Mouse (Mus musculus): ENCODE data around the gene Elmod1. TPM values are rescaled to one million over a fixed set of nuclear protein-coding genes. Genes with fewer than 3 reads are reported as not detected.
"Not testable (repeated sequence)": the region's sequence is repeated elsewhere in the genome, so short reads cannot be mapped to it uniquely, and the experiment has no call there.

Gene Elmod1
- polyA plus RNA-seq (2015; fragmentation: Nextera tagmentation; extraction: Ambion mirVana): 17.9 and 22.6 TPM in 2 replicates

DNA sequence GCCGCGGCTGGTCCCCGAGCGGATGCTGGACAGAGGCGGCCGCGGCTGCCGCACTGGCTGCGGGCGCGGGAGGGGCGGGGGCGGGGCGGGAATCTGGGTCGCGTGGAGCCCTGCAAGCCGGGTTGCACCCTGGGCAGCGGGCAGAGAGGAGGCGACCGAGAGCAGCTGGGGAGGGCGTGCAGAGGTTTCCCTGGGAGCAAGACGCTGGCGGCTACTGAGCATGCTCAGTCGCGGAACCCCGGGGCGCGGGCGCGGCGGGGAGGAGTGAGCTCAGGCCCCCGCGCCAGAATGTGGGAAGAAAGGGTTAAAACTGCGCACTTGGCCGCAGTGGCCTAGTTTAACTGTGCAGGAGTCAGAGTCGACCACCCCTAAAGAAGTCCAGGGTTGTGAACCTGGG, at the start of gene Elmod1:
Gene Elmod1 (minus strand): TSS at position 180 of the 397 bp plus-strand sequence.
- Histone ChIP-seq H3K27me3 (replicated peaks) (no peaks in the 10 kb centered on the region), H3K4me3 (peak within 1 kb of the TSS; percentile 84), H3K9me3 (no peaks in the 10 kb centered on the region), H3K4me2 (peak within 1 kb of the TSS; percentile 85), H3K9ac (peak within 1 kb of the TSS; percentile 88), H3K4me1 (peaks cover 8% of the 10 kb centered on the region; the same call in 1 of the 2 replicates), H3K36me3 (replicated peaks) (no peaks in the 10 kb centered on the region), H3K27ac (peak within 1 kb of the TSS; percentile 90)
- ATAC-seq (replicated peaks): peak; percentile 94
- 1% methylated on average over 36 of the region's 36 CpGs for WGBS

DNA sequence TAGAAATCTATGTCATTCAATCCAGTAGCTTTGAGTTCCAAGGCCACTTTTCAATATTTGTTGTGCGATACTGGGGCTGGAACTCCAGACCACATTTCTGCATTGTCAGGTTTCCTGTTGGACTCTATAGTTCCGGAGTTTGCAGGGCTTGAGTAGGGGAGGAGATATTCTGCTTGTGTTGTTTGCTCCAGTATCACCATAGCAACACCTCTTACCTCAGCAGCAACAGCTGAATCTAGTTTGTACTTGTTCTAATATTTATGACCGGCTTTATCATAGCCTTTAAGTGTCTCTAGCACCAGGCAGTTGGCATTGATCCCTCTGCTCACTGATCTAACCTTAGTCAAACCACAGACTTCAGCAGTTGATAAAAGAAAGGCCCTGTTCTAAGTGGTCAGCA, 47.7 kb upstream of the Elmod1 start:
- WGBS: 77% methylated on average over 3 of the region's 3 CpGs
- H3K27me3 ChIP-seq (replicated peaks): no peaks in the 10 kb centered on the region
- no peak overlapping the region for H3K4me2 ChIP-seq
- no peaks in the 10 kb centered on the region for H3K9me3 ChIP-seq
- no peak for ATAC-seq (replicated peaks)
- H3K36me3 ChIP-seq (replicated peaks): no peaks in the 10 kb centered on the region
- H3K4me3 ChIP-seq: no peak overlapping the region
- no peaks in the 10 kb centered on the region for H3K4me1 ChIP-seq
- no peak overlapping the region for H3K27ac ChIP-seq
- H3K9ac ChIP-seq: no peak overlapping the region

DNA sequence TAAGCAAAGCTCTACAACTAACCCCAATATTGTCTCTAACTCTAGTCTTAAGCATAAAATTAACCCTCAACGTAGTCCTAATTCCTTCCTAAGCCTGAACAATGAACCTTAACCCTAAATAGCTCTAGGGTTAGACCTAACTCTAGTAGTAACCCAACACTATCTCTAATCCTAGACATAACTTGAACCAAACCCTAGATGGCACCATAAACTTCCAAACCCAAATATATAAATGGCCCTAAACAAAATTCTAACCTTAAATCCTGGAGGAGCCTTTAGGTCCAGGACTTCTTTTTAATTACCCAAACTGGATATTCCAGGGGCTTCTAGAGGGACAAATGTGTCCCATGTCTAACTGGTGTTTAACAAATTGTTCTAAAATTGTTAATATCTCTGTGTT, 19.4 kb upstream of the Elmod1 start:
- Histone ChIP-seq H3K4me1 (no peaks in the 10 kb centered on the region), H3K4me3 (no peak overlapping the region), H3K9ac (no peak overlapping the region), H3K36me3 (replicated peaks) (no peaks in the 10 kb centered on the region), H3K9me3 (no peaks in the 10 kb centered on the region), H3K27me3 (replicated peaks) (no peaks in the 10 kb centered on the region), H3K4me2 (no peak overlapping the region), H3K27ac (no peak overlapping the region)
- 75% methylated on average over 1 of the region's 1 CpGs for WGBS
- ATAC-seq (replicated peaks): no peak

DNA sequence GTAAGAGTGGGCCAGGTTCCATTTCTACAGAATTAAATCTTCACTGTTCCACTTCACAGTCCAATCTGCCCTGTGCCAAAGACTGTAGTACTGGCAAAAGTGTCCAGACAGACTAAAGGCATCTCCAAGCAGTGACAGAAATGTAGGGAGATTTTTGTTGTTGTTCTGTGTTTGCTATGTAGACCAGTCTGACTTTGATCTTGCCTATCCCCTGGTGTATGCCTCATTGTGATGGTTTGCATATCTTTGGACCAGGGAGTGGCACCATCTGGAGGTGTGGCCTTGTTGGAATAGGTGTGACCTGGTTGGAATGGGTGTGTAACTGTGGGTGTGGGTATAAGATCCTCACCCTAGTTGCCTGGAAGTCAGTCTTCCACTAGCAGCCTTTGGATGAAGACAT, 17.5 kb upstream of the Elmod1 start:
- H3K27ac ChIP-seq; H3K36me3 ChIP-seq (replicated peaks); H3K4me2 ChIP-seq; H3K9ac ChIP-seq; H3K27me3 ChIP-seq (replicated peaks); H3K9me3 ChIP-seq; H3K4me3 ChIP-seq; ATAC-seq (replicated peaks); H3K4me1 ChIP-seq: not testable (repeated sequence)

DNA sequence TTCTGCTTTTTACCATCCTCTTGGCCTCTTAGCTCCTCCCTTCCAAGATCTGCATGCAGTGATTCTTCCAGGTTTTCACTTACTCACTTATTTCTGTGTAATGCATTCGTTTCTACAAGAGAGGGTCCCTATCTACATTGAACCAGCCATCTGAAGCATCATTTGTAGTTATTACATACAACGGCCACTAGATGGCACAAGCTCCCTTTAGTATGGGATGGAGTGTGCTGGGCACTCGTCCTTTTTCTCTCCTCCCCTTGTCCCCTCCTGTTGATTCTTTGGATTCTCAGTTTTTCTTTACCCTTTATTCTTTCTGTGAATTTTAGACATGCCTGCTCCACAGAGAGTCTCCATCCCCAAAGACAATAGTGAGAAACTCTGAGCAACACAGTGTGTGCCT, 15.8 kb upstream of the Elmod1 start:
- ATAC-seq (replicated peaks): peak; percentile 87
- no peak overlapping the region for H3K4me2 ChIP-seq
- H3K4me1 ChIP-seq: no peaks in the 10 kb centered on the region; the same call in 1 of the 2 replicates
- no peak overlapping the region for H3K9ac ChIP-seq
- no peaks in the 10 kb centered on the region for H3K27me3 ChIP-seq (replicated peaks)
- H3K36me3 ChIP-seq (replicated peaks): no peaks in the 10 kb centered on the region
- H3K9me3 ChIP-seq: no peaks in the 10 kb centered on the region
- H3K27ac ChIP-seq: no peak overlapping the region
- H3K4me3 ChIP-seq: no peak overlapping the region
- 6% methylated on average over 3 of the region's 3 CpGs for WGBS

DNA sequence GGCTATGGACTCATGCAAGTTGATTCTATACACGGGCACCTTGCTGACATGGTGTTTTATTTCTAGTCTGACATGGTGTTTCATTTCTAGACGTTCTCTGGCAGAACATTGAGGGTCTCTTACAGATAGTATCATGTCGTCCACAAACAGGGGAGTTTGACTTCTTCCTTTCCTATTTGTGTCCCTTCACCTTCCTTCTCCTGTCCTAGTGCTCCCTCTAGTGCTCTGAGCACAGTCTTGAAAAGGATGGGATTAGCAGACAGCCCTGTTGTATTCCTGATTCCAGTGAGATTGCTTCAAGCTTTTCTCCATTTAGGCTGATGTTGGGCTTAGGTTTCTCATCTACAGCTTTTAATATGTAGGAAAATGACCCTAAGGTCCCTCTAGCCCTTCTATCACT, 11.9 kb upstream of the Elmod1 start:
- Histone ChIP-seq H3K4me3 (no peak overlapping the region), H3K27me3 (replicated peaks) (no peaks in the 10 kb centered on the region), H3K4me2 (no peak overlapping the region), H3K9me3 (no peaks in the 10 kb centered on the region), H3K9ac (no peak overlapping the region), H3K27ac (no peak overlapping the region), H3K4me1 (no peaks in the 10 kb centered on the region; the same call in 1 of the 2 replicates), H3K36me3 (replicated peaks) (no peaks in the 10 kb centered on the region)
- ATAC-seq (replicated peaks): peak; percentile 69; the same call in 1 of the 2 replicates
- WGBS: 33% methylated on average over 3 of the region's 3 CpGs

DNA sequence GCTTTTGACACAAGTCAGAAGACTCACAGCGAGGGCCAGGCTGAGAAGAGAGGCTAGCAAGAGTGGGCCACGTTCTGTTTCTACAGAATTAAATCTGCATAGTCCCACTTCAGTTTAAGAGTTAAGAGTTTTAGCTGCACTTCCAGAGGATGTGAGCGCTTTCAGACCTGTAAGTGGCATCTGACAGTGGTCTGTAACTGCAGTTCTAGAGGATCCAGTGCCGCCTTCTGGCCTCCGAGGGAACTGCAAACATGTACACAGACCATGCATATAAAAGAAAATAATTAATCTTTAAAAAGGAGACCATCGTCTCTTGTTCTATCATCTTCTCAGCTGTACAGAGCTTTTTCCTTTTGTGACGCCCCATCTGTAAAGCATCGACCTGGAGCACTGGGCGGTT, 9.8 kb upstream of the Elmod1 start:
- H3K9me3 ChIP-seq: no peaks in the 10 kb centered on the region
- H3K4me1 ChIP-seq: no peaks in the 10 kb centered on the region; the same call in 1 of the 2 replicates
- H3K4me3 ChIP-seq: no peak overlapping the region
- H3K4me2 ChIP-seq: no peak overlapping the region
- WGBS: 32% methylated on average over 9 of the region's 9 CpGs
- no peak overlapping the region for H3K27ac ChIP-seq
- no peaks in the 10 kb centered on the region for H3K27me3 ChIP-seq (replicated peaks)
- peak; percentile 69; the same call in 1 of the 2 replicates for ATAC-seq (replicated peaks)
- H3K9ac ChIP-seq: no peak overlapping the region
- no peaks in the 10 kb centered on the region for H3K36me3 ChIP-seq (replicated peaks)

DNA sequence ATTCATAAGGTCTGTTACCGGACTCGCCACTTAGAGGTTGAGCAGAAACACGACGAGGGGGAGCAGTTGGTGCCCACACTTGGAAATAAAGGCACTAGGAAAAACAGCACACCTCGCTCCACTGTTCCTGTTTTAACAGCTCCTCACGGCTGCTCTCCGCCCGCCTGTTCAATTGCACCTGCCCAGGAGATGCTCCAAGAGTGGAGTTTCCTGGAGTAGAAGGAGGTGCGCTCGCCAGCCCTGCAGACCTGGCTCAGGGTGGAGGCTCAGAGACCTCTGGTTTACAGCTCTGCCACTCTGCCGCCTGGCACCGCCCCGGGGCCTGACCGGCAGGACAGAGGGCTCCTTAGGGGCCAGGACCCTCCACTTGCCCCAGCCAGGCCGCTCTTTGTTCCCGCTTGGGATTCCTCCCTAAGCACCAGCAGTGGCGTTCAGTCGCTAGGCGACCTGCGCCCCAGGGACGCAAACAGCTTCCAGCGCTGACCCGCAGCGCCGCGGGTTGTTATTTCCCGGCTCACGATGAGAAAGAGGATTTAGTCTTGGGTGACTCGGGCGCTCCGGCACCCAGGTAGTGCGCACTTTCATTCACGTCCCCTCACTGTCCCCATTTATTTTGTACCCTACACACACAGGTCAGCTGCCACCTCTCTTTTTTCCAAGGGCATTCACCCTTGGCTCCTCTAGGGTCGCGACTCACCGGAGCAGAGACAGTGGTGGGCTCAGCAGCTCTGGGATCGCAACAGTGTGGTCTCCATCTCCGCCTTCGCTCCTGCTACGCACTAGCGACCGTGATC, 576 bp downstream of the Elmod1 start:
- WGBS: under 1% methylated on average over 42 of the region's 42 CpGs
- Histone ChIP-seq H3K9ac (peak overlapping the region; percentile 88), H3K27me3 (replicated peaks) (no peaks in the 10 kb centered on the region), H3K4me1 (peaks cover 8% of the 10 kb centered on the region; the same call in 1 of the 2 replicates), H3K9me3 (no peaks in the 10 kb centered on the region), H3K36me3 (replicated peaks) (no peaks in the 10 kb centered on the region), H3K27ac (peak overlapping the region; percentile 90), H3K4me3 (peak overlapping the region; percentile 84), H3K4me2 (peak overlapping the region; percentile 85)
- peak; percentile 80 for ATAC-seq (replicated peaks)

DNA sequence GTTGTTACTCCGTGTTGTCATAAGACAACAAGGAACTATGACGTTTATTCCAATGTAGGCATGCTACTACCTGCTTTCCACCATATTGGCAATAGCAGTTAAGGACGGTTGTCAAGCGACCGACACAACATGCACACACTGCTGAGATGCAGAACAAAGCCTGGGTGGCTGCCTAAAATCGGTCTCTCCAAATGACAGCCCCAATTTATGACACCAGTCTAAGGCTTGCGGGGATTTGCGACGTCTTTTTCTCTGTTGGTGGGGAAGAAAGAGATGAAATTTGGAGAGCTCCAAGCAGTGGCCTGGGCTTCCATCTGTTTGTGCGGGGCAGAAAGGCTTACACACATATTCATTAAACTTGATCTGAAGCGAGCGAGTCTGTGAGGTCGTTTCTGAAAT, 1.2 kb downstream of the Elmod1 start:
- WGBS: 8% methylated on average over 13 of the region's 13 CpGs
- peak; percentile 34; the same call in 1 of the 2 replicates for ATAC-seq (replicated peaks)
- H3K27ac ChIP-seq: peak overlapping the region; percentile 90

DNA sequence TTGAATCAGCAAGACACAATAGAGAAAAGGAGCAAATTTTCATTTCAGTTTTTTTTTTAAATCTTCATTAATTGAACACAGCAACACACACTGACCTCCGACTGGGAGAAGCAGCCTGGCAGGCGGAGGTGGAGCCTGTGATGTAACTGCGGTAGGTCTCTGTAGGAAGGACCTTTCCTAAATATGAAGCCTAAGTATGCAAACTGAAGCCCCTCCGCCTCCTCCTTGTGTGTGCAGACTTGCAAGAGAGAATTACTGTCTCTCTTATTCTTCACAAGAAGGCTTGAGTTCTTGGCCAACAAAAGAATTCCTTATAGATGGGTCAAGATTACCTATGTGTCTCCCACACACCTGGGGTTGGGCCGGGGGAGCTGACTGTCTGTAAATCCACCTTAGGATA, 1.9 kb downstream of the Elmod1 start:
- ATAC-seq (replicated peaks): no peak
- Histone ChIP-seq H3K36me3 (replicated peaks) (no peaks in the 10 kb centered on the region), H3K9ac (peak overlapping the region; percentile 88), H3K4me2 (peak overlapping the region; percentile 85), H3K4me3 (peak overlapping the region; percentile 84), H3K9me3 (no peaks in the 10 kb centered on the region), H3K27ac (peak overlapping the region; percentile 90; the same call in 1 of the 2 replicates), H3K4me1 (peaks cover 8% of the 10 kb centered on the region; the same call in 1 of the 2 replicates), H3K27me3 (replicated peaks) (no peaks in the 10 kb centered on the region)
- 57% methylated on average over 5 of the region's 5 CpGs for WGBS

More for the DNA sequence above, 1.2 kb downstream of the Elmod1 start:
- Histone ChIP-seq H3K4me2 (peak overlapping the region; percentile 85), H3K4me3 (peak overlapping the region; percentile 84), H3K9me3 (no peaks in the 10 kb centered on the region), H3K9ac (peak overlapping the region; percentile 88), H3K4me1 (peaks cover 8% of the 10 kb centered on the region; the same call in 1 of the 2 replicates), H3K36me3 (replicated peaks) (no peaks in the 10 kb centered on the region), H3K27me3 (replicated peaks) (no peaks in the 10 kb centered on the region)

DNA sequence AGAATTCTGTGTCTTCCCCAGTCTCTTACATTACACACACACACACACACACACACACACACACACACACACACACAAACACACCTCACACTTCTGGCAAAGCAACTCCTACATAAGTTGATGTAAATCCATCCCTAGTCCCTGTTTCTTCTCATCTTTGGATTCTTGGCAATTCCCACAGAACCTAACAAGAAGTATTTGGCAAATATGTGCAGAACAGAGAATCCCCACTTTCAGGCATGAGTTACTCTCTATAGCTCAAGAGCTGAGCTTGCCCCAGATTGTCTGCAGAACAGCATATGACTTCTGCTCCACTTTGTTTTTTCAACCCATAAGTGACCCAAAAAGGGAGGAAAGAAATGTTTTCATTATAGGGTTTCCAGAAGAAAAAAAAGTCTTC, 2.7 kb downstream of the Elmod1 start:
- Histone ChIP-seq H3K27ac (no peak overlapping the region), H3K4me1 (peaks cover 8% of the 10 kb centered on the region; the same call in 1 of the 2 replicates), H3K4me3 (no peak overlapping the region), H3K36me3 (replicated peaks) (no peaks in the 10 kb centered on the region), H3K4me2 (peak overlapping the region; percentile 25; the same call in 1 of the 2 replicates), H3K9me3 (no peaks in the 10 kb centered on the region), H3K27me3 (replicated peaks) (no peaks in the 10 kb centered on the region), H3K9ac (no peak overlapping the region)
- ATAC-seq (replicated peaks): no peak

DNA sequence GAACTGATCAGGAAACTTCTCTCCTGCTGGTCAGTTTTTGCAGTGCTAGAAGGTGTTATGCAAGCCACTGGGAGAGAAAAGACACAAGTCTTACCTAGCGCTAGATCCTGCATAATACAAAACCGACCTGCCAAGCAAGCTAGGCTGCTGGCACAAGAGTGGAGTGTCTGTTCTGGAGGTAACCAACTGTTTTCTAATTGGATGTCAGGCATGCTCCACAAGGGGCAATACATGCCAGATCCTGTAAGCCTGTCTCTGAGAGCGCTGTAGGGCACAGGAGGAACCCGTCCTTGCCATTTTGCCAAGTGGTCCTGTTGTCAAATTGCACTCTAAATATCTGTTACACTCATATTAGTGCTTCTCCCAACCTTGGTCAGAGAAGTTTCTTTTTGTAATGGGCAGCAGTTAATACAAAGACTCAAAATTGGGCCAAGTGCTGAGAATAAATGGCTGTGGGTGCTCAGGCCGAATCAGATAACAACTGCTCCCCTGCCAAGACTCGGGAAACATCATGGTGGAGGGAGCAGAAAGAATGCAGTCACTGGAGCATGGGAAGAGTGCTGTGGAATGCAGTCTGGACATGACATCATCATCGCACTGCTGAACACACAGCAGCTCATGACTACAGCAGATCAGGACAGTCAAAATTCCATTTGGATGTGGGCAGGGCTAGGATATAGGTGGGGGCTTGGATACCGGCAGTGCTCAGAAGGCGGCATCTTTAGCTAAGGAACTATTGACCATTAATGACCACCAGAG, 7.3 kb downstream of the Elmod1 start:
- Histone ChIP-seq H3K9ac (no peak overlapping the region), H3K4me3 (no peak overlapping the region), H3K27ac (no peak overlapping the region), H3K9me3 (no peaks in the 10 kb centered on the region), H3K4me2 (no peak overlapping the region), H3K27me3 (replicated peaks) (no peaks in the 10 kb centered on the region), H3K36me3 (replicated peaks) (no peaks in the 10 kb centered on the region), H3K4me1 (peaks cover 3% of the 10 kb centered on the region; the same call in 1 of the 2 replicates)
- WGBS: 49% methylated on average over 9 of the region's 9 CpGs
- ATAC-seq (replicated peaks): no peak

Data from midbrain, embryonic 15.5 days (tissue).